Mouse (Mus musculus) embryonic facial prominence, embryonic 14.5 days (tissue): ENCODE measurements around the gene Dynlt3. TPM values are rescaled to one million over a fixed set of nuclear protein-coding genes. Genes with fewer than 3 reads are reported as not detected.

Source experiments
- polyA plus RNA-seq: library from polyadenylated mRNA; unstranded; fragments of >200 nt; fragmentation: Nextera tagmentation; extraction: Ambion mirVana; gene quantifications from 2 replicates; pipeline ENCODE4 v1.2.1, GENCODE M21; 2014

Gene Dynlt3
- polyA plus RNA-seq, 1 experiment from 2014 or later, result 60.5 TPM

Other genes starting within 250 kb of the Dynlt3 start
- 3.0 and 3.8 TPM in 2 replicates for gene Cybb, start 175.2 kb downstream of the Dynlt3 start, polyA plus RNA-seq
- gene H2al1o, start 90.6 kb downstream of the Dynlt3 start, polyA plus RNA-seq, result not detected in 2 replicates
- gene Hypm, start 183.9 kb upstream of the Dynlt3 start, polyA plus RNA-seq, result not detected in 2 replicates
- not detected in 2 replicates for gene H2al3, start 186.7 kb upstream of the Dynlt3 start, polyA plus RNA-seq
- 0.51 and 0.80 TPM in 2 replicates for gene Sytl5, start 222.6 kb upstream of the Dynlt3 start, polyA plus RNA-seq